Mouse (Mus musculus) G1E (cell line): ENCODE data around the gene Pank4.

Experiments used
- CTCF ChIP-seq: IDR thresholded peaks from 2 replicates; pipeline ENCODE4 v1.5.1; 2012; ENCODE audit warnings: low read depth, low read length, inconsistent platforms, mixed read lengths
- GATA1 ChIP-seq: IDR thresholded peaks from 2 replicates; pipeline ENCODE4 v1.6.1; 2012; ENCODE audit warnings: borderline replicate concordance, low read length, inconsistent platforms, mixed read lengths

- TF ChIP-seq CTCF (no peak), GATA1 (no peak)
These were observed 42.4 kb downstream of the Pank4 start for GRCm38 (mm10) chr4:155006296-155006695.
